Mouse (Mus musculus): ENCODE measurements around the gene Serpinb9e. TPM values are rescaled to one million over a fixed set of nuclear protein-coding genes. Genes with fewer than 3 reads are reported as not detected.
"Not testable (repeated sequence)": the region's sequence is repeated elsewhere in the genome, so short reads cannot be mapped to it uniquely, and the experiment has no call there.

Serpinb9e gene
- 0.02 TPM for polyA plus RNA-seq (2012; fragmentation: generic; extraction: Trizol)

- not testable (repeated sequence) for H3K79me2 ChIP-seq (ENCODE audit: control insufficient read depth, insufficient read depth); H3K4me3 ChIP-seq; H3ac ChIP-seq (ENCODE audit: control insufficient read depth, insufficient read length); H3K36me3 ChIP-seq (ENCODE audit: control insufficient read depth, insufficient read depth); H3K4me2 ChIP-seq (ENCODE audit: low read depth); H3K27me3 ChIP-seq (ENCODE audit: control insufficient read depth, insufficient read depth, insufficient read length)
Measured at GRCm38 (mm10) chr13:33249312-33249711, at the start of gene Serpinb9e. Gene Serpinb9e, plus strand, starts transcription at chr13:33249612.

DNA sequence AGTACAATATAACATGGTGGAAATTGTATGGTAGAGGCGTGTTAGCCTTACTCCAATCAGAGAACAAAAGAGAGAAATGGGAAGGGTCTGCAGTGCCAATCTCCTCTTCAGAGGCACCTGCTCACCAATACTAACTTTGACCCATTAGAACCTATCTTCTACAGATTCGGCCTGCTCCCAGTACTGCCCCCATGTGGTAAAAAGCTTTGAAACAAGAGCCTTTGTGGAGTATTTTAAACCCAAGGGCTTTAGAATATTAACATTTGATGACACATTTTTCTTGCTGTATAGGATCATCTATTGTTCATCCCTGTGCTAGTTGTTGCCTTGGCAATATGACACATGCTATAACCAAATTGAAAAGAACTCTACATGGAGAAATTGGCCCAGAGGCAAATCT, 49.7 kb upstream of the Serpinb9e start:
- TF ChIP-seq CEBPB (IDR thresholded peaks at IDR 0.05; ENCODE audit: insufficient read depth, poor library complexity, severe bottlenecking) = no peak
- TF ChIP-seq REST (IDR thresholded peaks at IDR 0.05; ENCODE audit: insufficient read depth, insufficient read length) = no peak
- TF ChIP-seq TCF3 (IDR thresholded peaks at IDR 0.05; ENCODE audit: insufficient read length, low read depth) = no peak
- TF ChIP-seq TCF12 (IDR thresholded peaks at IDR 0.05; ENCODE audit: insufficient read depth, poor library complexity, severe bottlenecking) = no peak
- no peak for TF ChIP-seq MYOG (IDR thresholded peaks at IDR 0.05; ENCODE audit: control insufficient read depth in 1 of 3, insufficient read depth in 1 of 3, insufficient read length in 2 of 3, low read depth in 2 of 3)
- TF ChIP-seq MYOD1 (IDR thresholded peaks at IDR 0.05; ENCODE audit: control insufficient read depth in 1 of 3, insufficient read length in 2 of 3, low read depth in 2 of 3) = no peak
- TF ChIP-seq E2F4 (IDR thresholded peaks at IDR 0.05; ENCODE audit: insufficient read depth) = no peak
- TF ChIP-seq POLR2AphosphoS2 (IDR thresholded peaks at IDR 0.05; ENCODE audit: insufficient read length, low read depth) = no peak
- no peak for TF ChIP-seq USF1 (IDR thresholded peaks at IDR 0.05; ENCODE audit: low read depth)
- TF ChIP-seq SRF (IDR thresholded peaks at IDR 0.05; ENCODE audit: control insufficient read depth, insufficient read length, low read depth) = no peak
- TF ChIP-seq POLR2A (IDR thresholded peaks at IDR 0.05; ENCODE audit: insufficient read length, low read depth) = no peak
- TF ChIP-seq MAX (IDR thresholded peaks at IDR 0.05; ENCODE audit: low read depth) = no peak
- Histone ChIP-seq H3K4me2 (ENCODE audit: low read depth) (no peak overlapping the region), H3K36me3 (ENCODE audit: control insufficient read depth, insufficient read depth) (no peaks in the 10 kb centered on the region), H3K27me3 (ENCODE audit: control insufficient read depth, insufficient read depth, insufficient read length) (no peaks in the 10 kb centered on the region), H3K4me3 (no peak overlapping the region), H3ac (ENCODE audit: control insufficient read depth, insufficient read length) (no peak overlapping the region), H3K79me2 (ENCODE audit: control insufficient read depth, insufficient read depth) (no peaks in the 10 kb centered on the region)

DNA sequence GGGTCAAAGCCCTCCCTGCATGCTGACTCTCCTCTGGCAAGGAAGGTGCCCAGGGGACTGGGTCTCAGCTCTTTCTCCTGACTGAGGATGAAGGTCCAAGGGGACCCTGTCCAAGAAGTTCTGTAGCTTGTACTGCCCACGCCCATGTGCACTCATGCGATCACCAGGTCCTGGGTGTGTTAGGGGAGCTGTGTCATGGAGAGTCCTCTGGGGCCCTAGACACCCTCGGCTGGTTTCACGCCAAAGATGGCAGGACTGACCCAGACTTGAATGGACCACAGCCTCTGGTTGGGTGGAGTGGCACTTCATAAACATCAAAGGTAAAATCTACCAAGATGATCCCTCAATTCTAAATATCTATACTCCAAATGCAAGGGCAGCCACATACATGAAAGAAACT, 59.2 kb downstream of the Serpinb9e start:
- H3K79me2 ChIP-seq (ENCODE audit: control insufficient read depth, insufficient read depth); H3ac ChIP-seq (ENCODE audit: control insufficient read depth, insufficient read length): not testable (repeated sequence)

More for the DNA sequence above, 59.2 kb downstream of the Serpinb9e start:
- H3K4me2 ChIP-seq (ENCODE audit: low read depth); H3K36me3 ChIP-seq (ENCODE audit: control insufficient read depth, insufficient read depth); H3K4me3 ChIP-seq; H3K27me3 ChIP-seq (ENCODE audit: control insufficient read depth, insufficient read depth, insufficient read length): not testable (repeated sequence)

Other genes with a start within 250 kb of the Serpinb9e start
- gene Serpinb9, start 246.4 kb upstream of the Serpinb9e start, polyA plus RNA-seq (2012; fragmentation: generic; extraction: Trizol) = 7.2 TPM
- gene Serpinb9b, start 222.2 kb upstream of the Serpinb9e start, polyA plus RNA-seq (2012; fragmentation: generic; extraction: Trizol) = 0.79 TPM
- gene Serpinb1b, start 171.0 kb upstream of the Serpinb9e start, polyA plus RNA-seq (2012; fragmentation: generic; extraction: Trizol) = 1.6 TPM
- 0.14 TPM for gene Serpinb9c, start 89.9 kb upstream of the Serpinb9e start, polyA plus RNA-seq (2012; fragmentation: generic; extraction: Trizol)
- 0.10 TPM for gene Serpinb9d, start 56.7 kb upstream of the Serpinb9e start, polyA plus RNA-seq (2012; fragmentation: generic; extraction: Trizol)
- 0.07 TPM for gene Serpinb9f, start 74.5 kb downstream of the Serpinb9e start, polyA plus RNA-seq (2012; fragmentation: generic; extraction: Trizol)
- gene Gm11397, start 146.1 kb downstream of the Serpinb9e start, polyA plus RNA-seq (2012; fragmentation: generic; extraction: Trizol) = not detected
- gene Serpinb9g, start 235.2 kb downstream of the Serpinb9e start, polyA plus RNA-seq (2012; fragmentation: generic; extraction: Trizol) = 0.98 TPM

Data from myocyte (in vitro differentiated cells).